Mouse (Mus musculus): ENCODE measurements around the gene Castor2. TPM values are rescaled to one million over a fixed set of nuclear protein-coding genes. Genes with fewer than 3 reads are reported as not detected.

Gene Castor2
- polyA plus RNA-seq (2012; ENCODE audit: insufficient read depth, insufficient read length, low replicate concordance, missing spikeins), result not detected in 2 replicates

GRCm38 (mm10) chr5:134099496-134100211 lies at the start of gene Castor2:
Gene Castor2, plus strand, starts transcription at chr5:134099711.
- Histone ChIP-seq H3K4me3 (ENCODE audit: insufficient read depth, low read depth, low read length) (peak within 1 kb of the TSS; percentile 81), H3K27ac (ENCODE audit: insufficient read depth, low read depth, low read length) (peak within 1 kb of the TSS; percentile 66), H3K4me1 (ENCODE audit: control insufficient read depth, insufficient read depth, low read length) (peaks cover 15% of the 10 kb centered on the region)
- under 1% methylated on average over 55 of the region's 58 CpGs for WGBS
- TF ChIP-seq POLR2A (IDR thresholded peaks at IDR 0.05; ENCODE audit: insufficient read depth, low read depth, low read length) (peak; percentile 94), CTCF (IDR thresholded peaks at IDR 0.05; ENCODE audit: insufficient read depth, low read depth, low read length) (no peak)

GRCm38 (mm10) chr5:134050711-134051110 lies 48.8 kb upstream of the Castor2 start:
- no peak overlapping the region for H3K27ac ChIP-seq (ENCODE audit: insufficient read depth, low read depth, low read length)
- TF ChIP-seq POLR2A (IDR thresholded peaks at IDR 0.05; ENCODE audit: insufficient read depth, low read depth, low read length) (no peak), CTCF (IDR thresholded peaks at IDR 0.05; ENCODE audit: insufficient read depth, low read depth, low read length) (no peak)
- no peak overlapping the region for H3K4me3 ChIP-seq (ENCODE audit: insufficient read depth, low read depth, low read length)
- H3K4me1 ChIP-seq (ENCODE audit: control insufficient read depth, insufficient read depth, low read length), result peaks cover 3% of the 10 kb centered on the region; the same call in 1 of the 2 replicates
- 81% methylated on average over 10 of the region's 10 CpGs for WGBS

- WGBS, result 96% methylated on average over 4 of the region's 4 CpGs
These were observed 46.9 kb upstream of the Castor2 start for GRCm38 (mm10) chr5:134052614-134053013.

GRCm38 (mm10) chr5:134054496-134054895 lies 45.0 kb upstream of the Castor2 start:
- no peak overlapping the region for H3K27ac ChIP-seq (ENCODE audit: insufficient read depth, low read depth, low read length)
- TF ChIP-seq POLR2A (IDR thresholded peaks at IDR 0.05; ENCODE audit: insufficient read depth, low read depth, low read length) (no peak), CTCF (IDR thresholded peaks at IDR 0.05; ENCODE audit: insufficient read depth, low read depth, low read length) (no peak)
- 84% methylated on average over 4 of the region's 4 CpGs for WGBS
- peaks cover 3% of the 10 kb centered on the region; the same call in 1 of the 2 replicates for H3K4me1 ChIP-seq (ENCODE audit: control insufficient read depth, insufficient read depth, low read length)
- no peak overlapping the region for H3K4me3 ChIP-seq (ENCODE audit: insufficient read depth, low read depth, low read length)

More at GRCm38 (mm10) chr5:134052614-134053013, 46.9 kb upstream of the Castor2 start:
- Histone ChIP-seq H3K27ac (ENCODE audit: insufficient read depth, low read depth, low read length) (no peak overlapping the region), H3K4me3 (ENCODE audit: insufficient read depth, low read depth, low read length) (no peak overlapping the region), H3K4me1 (ENCODE audit: control insufficient read depth, insufficient read depth, low read length) (peaks cover 3% of the 10 kb centered on the region; the same call in 1 of the 2 replicates)
- TF ChIP-seq POLR2A (IDR thresholded peaks at IDR 0.05; ENCODE audit: insufficient read depth, low read depth, low read length) (no peak), CTCF (IDR thresholded peaks at IDR 0.05; ENCODE audit: insufficient read depth, low read depth, low read length) (no peak)

- Histone ChIP-seq H3K4me3 (ENCODE audit: insufficient read depth, low read depth, low read length) (no peak overlapping the region), H3K27ac (ENCODE audit: insufficient read depth, low read depth, low read length) (no peak overlapping the region), H3K4me1 (ENCODE audit: control insufficient read depth, insufficient read depth, low read length) (peaks cover 6% of the 10 kb centered on the region; the same call in 1 of the 2 replicates)
- TF ChIP-seq CTCF (IDR thresholded peaks at IDR 0.05; ENCODE audit: insufficient read depth, low read depth, low read length), result no peak
- 83% methylated on average over 13 of the region's 13 CpGs for WGBS
These were observed 40.6 kb upstream of the Castor2 start for GRCm38 (mm10) chr5:134058793-134059352.

GRCm38 (mm10) chr5:134063362-134064064 lies 36.0 kb upstream of the Castor2 start:
- H3K27ac ChIP-seq (ENCODE audit: insufficient read depth, low read depth, low read length), result no peak overlapping the region
- TF ChIP-seq POLR2A (IDR thresholded peaks at IDR 0.05; ENCODE audit: insufficient read depth, low read depth, low read length) (no peak), CTCF (IDR thresholded peaks at IDR 0.05; ENCODE audit: insufficient read depth, low read depth, low read length) (no peak)
- 51% methylated on average over 15 of the region's 15 CpGs for WGBS
- peaks cover 6% of the 10 kb centered on the region; the same call in 1 of the 2 replicates for H3K4me1 ChIP-seq (ENCODE audit: control insufficient read depth, insufficient read depth, low read length)
- H3K4me3 ChIP-seq (ENCODE audit: insufficient read depth, low read depth, low read length), result no peak overlapping the region

- Histone ChIP-seq H3K27ac (ENCODE audit: insufficient read depth, low read depth, low read length) (no peak overlapping the region), H3K4me1 (ENCODE audit: control insufficient read depth, insufficient read depth, low read length) (peaks cover 3% of the 10 kb centered on the region; the same call in 1 of the 2 replicates), H3K4me3 (ENCODE audit: insufficient read depth, low read depth, low read length) (no peak overlapping the region)
- no peak for TF ChIP-seq POLR2A (IDR thresholded peaks at IDR 0.05; ENCODE audit: insufficient read depth, low read depth, low read length)
- TF ChIP-seq CTCF (IDR thresholded peaks at IDR 0.05; ENCODE audit: insufficient read depth, low read depth, low read length), result no peak
- WGBS, result 63% methylated on average over 3 of the region's 3 CpGs
These were observed 33.2 kb upstream of the Castor2 start for GRCm38 (mm10) chr5:134066261-134066660.

- H3K27ac ChIP-seq (ENCODE audit: insufficient read depth, low read depth, low read length), result no peak overlapping the region
- WGBS, result 32% methylated on average over 1 of the region's 1 CpGs
- no peak overlapping the region for H3K4me3 ChIP-seq (ENCODE audit: insufficient read depth, low read depth, low read length)
- no peak for TF ChIP-seq POLR2A (IDR thresholded peaks at IDR 0.05; ENCODE audit: insufficient read depth, low read depth, low read length)
- no peak for TF ChIP-seq CTCF (IDR thresholded peaks at IDR 0.05; ENCODE audit: insufficient read depth, low read depth, low read length)
- H3K4me1 ChIP-seq (ENCODE audit: control insufficient read depth, insufficient read depth, low read length), result peaks cover 3% of the 10 kb centered on the region; the same call in 1 of the 2 replicates
These were observed 31.6 kb upstream of the Castor2 start for GRCm38 (mm10) chr5:134067924-134068323.

All from olfactory bulb, adult 2 months (tissue).